Mouse (Mus musculus) T-helper 17 cell (primary cell): ENCODE measurements at regions not wholly inside any gene's neighbourhood (a gene's known extent, or its start where the extent isn't known, plus 50 kb on each side); places are given as distances from the start of the nearest gene placed in this dataset.

Experiments
- in situ Hi-C, 2 experiments: fragments of 300-600 bp; cut with MboI, MseI; formaldehyde crosslinking; loops; 1 replicate in 1 of 2; 2 replicates in 1 of 2; pipeline ENCODE4 v1.15.1; 2025; ENCODE audit warnings: high pct_unique_total_duplicates in 2 of 2

GRCm38 (mm10) chr8:26504319-26505035 is 385.1 kb downstream of the Gm45692 start:
- in situ Hi-C loops, result no loop called here

- in situ Hi-C loops, result no loop called here
Measured at GRCm38 (mm10) chr8:26507611-26508070, 388.3 kb downstream of the Gm45692 start.

GRCm38 (mm10) chr8:26509254-26509653 is 389.9 kb downstream of the Gm45692 start:
- in situ Hi-C loops, result no loop called here

GRCm38 (mm10) chr8:26513001-26513400 is 393.7 kb downstream of the Gm45692 start:
- in situ Hi-C loops, result no loop called here

- in situ Hi-C loops, result no loop called here
Measured at GRCm38 (mm10) chr8:26524237-26524636, 404.9 kb downstream of the Gm45692 start.

GRCm38 (mm10) chr8:26526474-26527185 is 407.3 kb downstream of the Gm45692 start:
- in situ Hi-C loops, result no loop called here

GRCm38 (mm10) chr8:26527186-26527580 is 407.8 kb downstream of the Gm45692 start:
- in situ Hi-C loops, result no loop called here

- in situ Hi-C loops, result no loop called here
Measured at GRCm38 (mm10) chr8:26529921-26530320, 410.6 kb downstream of the Gm45692 start.

GRCm38 (mm10) chr8:26533444-26534421 is 414.4 kb downstream of the Gm45692 start:
- in situ Hi-C loops, result no loop called here

- in situ Hi-C loops, result no loop called here
Measured at GRCm38 (mm10) chr8:26535816-26536215, 416.5 kb downstream of the Gm45692 start.

- in situ Hi-C loops, result no loop called here
Measured at GRCm38 (mm10) chr8:26553691-26554090, 423.4 kb upstream of the Zfp703 start.

- in situ Hi-C loops, result no loop called here
Measured at GRCm38 (mm10) chr8:26559196-26559595, 417.9 kb upstream of the Zfp703 start.

GRCm38 (mm10) chr8:26563151-26563550 is 414.0 kb upstream of the Zfp703 start:
- in situ Hi-C loops, result no loop called here

GRCm38 (mm10) chr8:26564254-26564653 is 412.9 kb upstream of the Zfp703 start:
- in situ Hi-C loops, result no loop called here

- in situ Hi-C loops, result no loop called here
Measured at GRCm38 (mm10) chr8:26568423-26569060, 408.6 kb upstream of the Zfp703 start.

GRCm38 (mm10) chr8:26588841-26589240 is 388.3 kb upstream of the Zfp703 start:
- in situ Hi-C loops, result no loop called here

- in situ Hi-C loops, result no loop called here
Measured at GRCm38 (mm10) chr8:26590591-26591212, 386.4 kb upstream of the Zfp703 start.

GRCm38 (mm10) chr8:26591266-26591665 is 385.9 kb upstream of the Zfp703 start:
- in situ Hi-C loops, result no loop called here

- in situ Hi-C loops, result no loop called here
Measured at GRCm38 (mm10) chr8:26593536-26594368, 383.4 kb upstream of the Zfp703 start.

GRCm38 (mm10) chr8:26594369-26594920 is 382.7 kb upstream of the Zfp703 start:
- in situ Hi-C loops, result no loop called here
